Mouse (Mus musculus) adipose tissue, adult 10 weeks (tissue): ENCODE measurements around the gene Arf1. TPM values are rescaled to one million over a fixed set of nuclear protein-coding genes. Genes with fewer than 3 reads are reported as not detected.

Experiments used
- polyA plus RNA-seq: library from polyadenylated mRNA; stranded (reverse); fragments of 350-450 nt; fragmentation: Illumina TruSeq; extraction: RNeasy Lipid Tissue Mini Kit (QIAGEN cat#74804); gene quantifications from one replicate; pipeline ENCODE4 v1.2.3, GENCODE M21; 2014; ENCODE audit warnings: low read depth, low replicate concordance

The Arf1 gene
- 415 TPM for polyA plus RNA-seq

DNA sequence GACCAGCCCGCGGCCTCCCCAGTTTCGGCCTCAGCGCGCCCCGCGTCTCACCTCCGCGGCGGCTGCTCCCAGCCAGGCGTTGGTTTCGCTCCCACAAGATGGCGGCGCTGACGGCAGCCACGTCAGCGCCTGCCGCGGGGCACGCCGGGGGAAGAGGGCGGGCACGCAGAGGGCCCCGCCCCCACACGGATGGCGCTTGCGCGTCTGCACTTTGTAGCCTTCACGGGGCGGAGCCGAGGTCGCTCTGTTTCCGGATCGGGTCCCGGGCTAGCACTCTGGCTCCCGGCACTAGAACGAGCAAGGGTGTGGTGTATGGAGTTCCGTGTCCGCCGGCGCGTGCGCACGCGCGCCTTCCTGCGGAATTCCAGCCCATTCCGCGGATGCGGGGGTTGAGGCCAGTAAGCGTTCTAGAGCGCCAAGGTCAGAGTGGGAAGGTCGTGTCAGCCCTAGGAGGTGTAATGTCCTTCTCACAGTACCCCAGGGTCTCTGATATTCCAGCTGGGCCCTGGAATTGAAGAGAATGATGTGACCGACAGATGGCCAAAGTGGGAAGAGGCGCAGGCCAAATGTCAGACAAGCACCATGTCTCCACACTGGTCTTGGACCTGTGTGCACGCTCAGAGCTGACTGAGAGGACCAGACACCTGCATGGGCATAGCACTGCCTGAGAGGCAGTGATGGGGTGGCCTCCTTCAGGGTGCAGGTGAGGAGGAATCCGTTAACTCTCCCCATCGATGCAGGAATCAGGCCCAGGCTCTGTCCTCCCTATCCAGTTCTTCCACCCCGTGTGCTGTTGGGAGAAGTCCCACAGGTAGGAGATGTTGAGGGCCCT is at the start of gene Arf1:
TSS of gene Arf1 (minus strand) at position 149 of the 832 bp plus-strand sequence.

DNA sequence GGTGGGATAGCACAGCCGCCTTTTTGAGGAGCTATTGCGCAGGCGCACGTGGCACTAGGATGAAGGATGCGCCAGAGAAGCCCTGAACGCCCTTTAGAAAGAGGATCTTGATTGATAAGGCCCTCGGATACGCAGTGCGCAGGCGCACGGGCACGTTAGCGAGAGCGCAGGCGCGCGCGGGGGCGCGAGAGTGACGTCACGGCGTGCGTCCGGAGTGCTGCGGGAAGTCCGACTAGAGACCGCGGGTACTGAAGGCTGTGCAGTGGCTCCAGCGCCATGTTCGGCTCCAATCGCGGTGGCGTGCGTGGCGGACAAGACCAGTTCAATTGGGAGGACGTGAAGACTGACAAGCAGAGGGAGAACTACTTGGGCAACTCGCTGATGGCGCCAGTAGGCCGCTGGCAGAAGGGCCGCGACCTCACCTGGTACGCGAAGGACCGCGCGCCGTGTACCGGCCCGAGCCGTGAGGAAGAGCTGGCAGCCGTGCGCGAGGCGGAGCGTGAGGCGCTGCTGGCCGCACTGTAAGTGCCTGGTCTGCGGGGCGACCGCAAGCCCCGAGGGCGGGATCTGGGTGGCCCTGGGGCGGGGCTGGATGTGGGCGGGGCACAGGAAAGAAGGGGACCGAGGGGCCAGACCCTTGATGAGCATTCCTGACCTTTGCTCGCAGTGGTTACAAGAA is 19.8 kb downstream of the Arf1 start, which contains the start of gene 2310033P09Rik:
TSS of gene 2310033P09Rik (plus strand) at position 169 of the 679 bp plus-strand sequence.

GRCm38 (mm10) chr11:59202081-59202995 is 25.7 kb downstream of the Arf1 start, which contains the start of gene Mrpl55:
TSS of gene Mrpl55 (plus strand) at chr11:59202486.

GRCm38 (mm10) chr11:59192059-59192386 is 36.0 kb downstream of the Arf1 start, which contains the start of gene Guk1:
TSS of gene Guk1 (minus strand) at chr11:59192212.

GRCm38 (mm10) chr11:59182864-59183331 is 45.2 kb downstream of the Arf1 start, which contains the start of gene Gjc2:
TSS of gene Gjc2 (minus strand) at chr11:59183213.

GRCm38 (mm10) chr11:59163255-59164236 is 64.5 kb downstream of the Arf1 start, which contains the start of gene Iba57:
TSS of gene Iba57 (minus strand) at chr11:59163739.

Other genes with a start within 250 kb of the Arf1 start
- gene Obscn, start 91.9 kb downstream of the Arf1 start, polyA plus RNA-seq: 0.27 TPM
- gene Iba57, start 64.5 kb downstream of the Arf1 start, polyA plus RNA-seq: 4.8 TPM
- 2.7 TPM for gene Gjc2, start 45.1 kb downstream of the Arf1 start, polyA plus RNA-seq
- gene Guk1, start 36.1 kb downstream of the Arf1 start, polyA plus RNA-seq: 107 TPM
- 44.6 TPM for gene Mrpl55, start 25.8 kb downstream of the Arf1 start, polyA plus RNA-seq
- gene 2310033P09Rik, start 19.9 kb downstream of the Arf1 start, polyA plus RNA-seq: 26.6 TPM
- 0.31 TPM for gene Wnt3a, start 62.5 kb upstream of the Arf1 start, polyA plus RNA-seq
- 5.1 TPM for gene Wnt9a, start 78.7 kb upstream of the Arf1 start, polyA plus RNA-seq
- not detected for gene Prss38, start 147.4 kb upstream of the Arf1 start, polyA plus RNA-seq
- gene Jmjd4, start 221.8 kb upstream of the Arf1 start, polyA plus RNA-seq: 4.3 TPM
- gene Snap47, start 222.9 kb upstream of the Arf1 start, polyA plus RNA-seq: 42.6 TPM
- 4.3 TPM for gene Zfp867, start 244.2 kb upstream of the Arf1 start, polyA plus RNA-seq